Mouse (Mus musculus) adrenal gland, postnatal 36 days (tissue): ENCODE results near the gene Masp1. TPM values are rescaled to one million over a fixed set of nuclear protein-coding genes. Genes with fewer than 3 reads are reported as not detected.

Source experiments
- total RNA-seq, 2 experiments: library from RNA; stranded (reverse); gene quantifications; 2 replicates each; pipeline ENCODE4 v1.2.3; 2021

The Masp1 gene
- total RNA-seq, 2 experiments from 2014 or later, result 62.4 to 152 TPM

Other genes starting within 250 kb of the Masp1 start
- not detected for gene Rtp1, start 91.7 kb downstream of the Masp1 start, total RNA-seq
- gene Rtp4, start 524 bp downstream of the Masp1 start, total RNA-seq, result 10 to 100 TPM; 16.6 to 19.8 TPM